Mouse (Mus musculus): ENCODE results near the gene Cdpf1. TPM values are rescaled to one million over a fixed set of nuclear protein-coding genes. Genes with fewer than 3 reads are reported as not detected.

The Cdpf1 gene
- total RNA-seq, 1 experiment from 2014 or later = 17.9 TPM

DNA sequence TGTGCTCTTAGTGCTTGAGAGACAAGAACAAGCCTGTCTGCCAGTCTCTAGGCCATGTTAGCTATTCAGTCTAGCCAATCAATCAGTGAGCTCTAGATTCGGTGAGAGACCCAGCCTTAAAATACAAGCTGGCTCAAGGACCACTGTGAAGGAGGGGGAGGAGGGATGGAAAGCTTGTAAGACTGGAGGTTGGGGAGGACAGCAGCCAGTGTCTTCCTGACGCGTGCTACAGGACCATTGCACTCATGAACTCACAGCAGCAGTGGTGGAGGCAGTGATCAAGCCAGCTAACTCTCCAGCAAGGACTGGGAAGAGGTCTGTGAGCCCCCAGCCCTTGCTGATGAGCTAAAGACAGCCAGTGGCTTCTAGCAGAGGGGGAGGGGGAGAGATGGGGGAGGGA, 46.5 kb downstream of the Cdpf1 start:
- DNase-seq = no peak

DNA sequence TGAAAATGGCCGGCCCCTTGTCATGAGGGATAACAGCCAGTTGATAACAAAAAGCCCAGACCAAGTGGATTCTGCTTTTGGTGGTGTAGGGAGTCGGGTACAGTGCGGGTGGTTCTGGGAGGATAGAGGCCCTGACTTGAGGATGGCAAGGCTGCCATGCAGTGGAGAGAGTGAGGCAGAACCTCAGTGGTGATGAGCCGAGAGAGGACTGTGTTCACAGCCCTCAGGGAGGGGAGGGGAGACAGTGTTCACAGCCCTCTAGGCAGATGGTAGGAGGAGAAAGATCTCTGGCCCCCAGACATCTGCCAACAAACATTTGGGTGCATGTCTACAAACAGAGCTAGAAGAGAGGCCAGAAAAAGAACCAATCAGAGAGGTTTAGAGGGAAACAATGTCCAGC, 48.7 kb downstream of the Cdpf1 start:
- DNase-seq = peak; percentile 2

DNA sequence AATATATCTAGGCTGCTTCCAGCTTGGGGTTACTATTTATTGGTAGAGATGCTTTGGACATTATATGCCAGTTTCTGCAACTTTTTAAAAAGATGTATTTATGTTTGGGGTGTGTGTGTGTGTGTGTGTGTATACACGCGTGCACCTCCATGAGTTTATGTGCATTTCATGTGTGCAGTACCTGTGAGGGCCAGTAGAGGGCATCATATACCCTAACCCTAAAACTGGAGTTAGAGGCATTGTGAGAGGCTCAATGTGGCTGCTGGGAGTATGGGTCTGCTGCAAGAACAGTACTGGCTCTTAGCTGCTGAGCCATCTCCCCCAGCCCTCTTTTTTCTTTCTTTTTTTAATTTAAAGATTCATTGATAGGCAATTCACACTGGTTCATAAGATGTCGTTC, 53.7 kb downstream of the Cdpf1 start:
- no peak for DNase-seq

Other genes starting within 250 kb of the Cdpf1 start
- 0.30 and 0.75 TPM in 2 replicates for gene Wnt7b, start 229.2 kb downstream of the Cdpf1 start, total RNA-seq (2021)
- gene Ppara, start 76.7 kb downstream of the Cdpf1 start, total RNA-seq (2021) = 63.3 and 84.9 TPM in 2 replicates
- gene Pkdrej, start 10.0 kb upstream of the Cdpf1 start, total RNA-seq (2021) = 0.15 and 0.34 TPM in 2 replicates
- gene Ttc38, start 20.6 kb upstream of the Cdpf1 start, total RNA-seq (2021) = 21.0 and 28.2 TPM in 2 replicates
- gene Gtse1, start 48.0 kb upstream of the Cdpf1 start, total RNA-seq (2021) = 4.4 and 4.6 TPM in 2 replicates
- gene Trmu, start 67.6 kb upstream of the Cdpf1 start, total RNA-seq (2021) = 32.1 and 34.9 TPM in 2 replicates
- 4.5 and 4.6 TPM in 2 replicates for gene Celsr1, start 222.1 kb upstream of the Cdpf1 start, total RNA-seq (2021)
- 16.1 and 17.5 TPM in 2 replicates for gene Gramd4, start 246.0 kb upstream of the Cdpf1 start, total RNA-seq (2021)

Data from adrenal gland, postnatal 14 days (tissue).